ENCODE assay signal across 7 mouse cellular contexts in the genomic region with DNA sequence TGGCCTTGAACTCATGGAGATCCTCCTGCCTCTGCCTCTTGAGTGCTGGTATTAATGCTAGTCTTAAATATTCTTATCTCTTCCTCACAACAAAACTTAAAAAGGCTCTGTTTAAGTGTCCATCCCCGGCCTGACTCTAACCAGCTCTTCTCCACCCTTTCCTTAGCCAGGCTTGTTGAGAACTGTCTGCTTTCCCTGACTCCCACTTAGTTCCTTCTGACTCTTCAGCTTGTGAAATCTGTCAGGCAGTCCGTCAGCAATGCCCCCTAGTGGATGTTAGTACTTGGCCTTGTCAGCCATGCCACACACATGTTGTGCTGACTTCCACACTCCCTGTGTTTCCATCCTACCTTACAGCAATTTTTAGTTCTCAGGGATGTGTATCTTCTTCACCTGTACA. TPM values are rescaled to one million over a fixed set of nuclear protein-coding genes. Genes with fewer than 3 reads are reported as not detected.
A peak's percentile ranks its signal among the peaks of the same experiment; 100 is the strongest.
DNase-seq lines count a peak whose midpoint lies in the region; ATAC-seq lines count a peak whose summit lies in the region.

No protein-coding gene starts in this region.

- intact Hi-C loops in left cerebral cortex, postnatal 4 days (cut with DNase I): no loop called here

- ATAC-seq in monocyte, adult 5-6 weeks (replicated peaks; ENCODE audit: insufficient number of reproducible peaks, low FRiP score, low TSS enrichment, poor library complexity, severe bottlenecking): 0 out of 2 replicates have a peak, but pooled peaks have one; percentile 53
- ATAC-seq in activated CD4-positive, CD25-positive, alpha-beta regulatory T cell, adult 4 months: no peak

- DNase-seq in left cerebral cortex, postnatal 4 days: peak; percentile 16
- DNase-seq in left cerebral cortex, adult 11 months (ENCODE audit: low spot score): no peak
- peak; percentile 64 for DNase-seq in R1 (ENCODE audit: low read depth, low spot score)
- DNase-seq in cerebellum, postnatal 14 days: peak; percentile 63 to 69
- DNase-seq in kidney, postnatal 25 days: peak; percentile 48 to 65

RNA-seq across cellular contexts. Expression of a gene that starts 35.1 kb away (rescaled TPM):
- total RNA-seq in left cerebral cortex, postnatal 4 days (2021): 10 to 100 TPM; 37.0 to 38.7 TPM
- 36.3 to 68.6 TPM (median 52.1 TPM) in 3 replicates for total RNA-seq in monocyte, adult 5-6 weeks (2017)
- 10 to 100 TPM; 16.6 to 17.6 TPM for polyA plus RNA-seq in activated CD4-positive, CD25-positive, alpha-beta regulatory T cell, adult 4 months (2017; shearing (Covaris generic))

RNA-seq across cellular contexts. Expression of a gene that starts 43.2 kb away (rescaled TPM):
- not detected for total RNA-seq in left cerebral cortex, postnatal 4 days (2021)
- total RNA-seq in monocyte, adult 5-6 weeks (2017): not detected in 3 replicates
- not detected for polyA plus RNA-seq in activated CD4-positive, CD25-positive, alpha-beta regulatory T cell, adult 4 months (2017; shearing (Covaris generic))
